Mouse (Mus musculus): ENCODE measurements at regions not wholly inside any gene's neighbourhood (a gene's known extent, or its start where the extent isn't known, plus 50 kb on each side); places are given as distances from the start of the nearest gene placed in this dataset.

DNA sequence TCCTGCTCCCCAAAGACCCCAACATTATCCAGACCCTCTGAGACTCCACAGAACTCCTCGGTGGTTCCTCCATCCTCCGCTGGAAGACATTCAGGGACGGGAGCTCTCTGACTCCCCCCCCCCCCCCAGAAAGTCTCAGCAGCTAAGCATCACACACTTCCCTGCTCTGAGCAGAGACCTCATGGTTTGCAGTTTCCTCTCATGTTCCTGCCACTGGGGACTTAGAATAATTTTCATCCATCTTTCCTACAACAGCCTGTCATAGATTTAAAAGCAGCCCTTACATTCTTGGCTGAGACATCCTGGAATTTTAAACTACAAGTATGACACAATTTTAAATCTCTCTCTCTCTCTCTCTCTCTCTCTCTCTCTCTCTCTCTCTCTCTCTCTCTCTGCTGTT is 69.2 kb downstream of the Gpr65 start:
- no peak for DNase-seq

DNA sequence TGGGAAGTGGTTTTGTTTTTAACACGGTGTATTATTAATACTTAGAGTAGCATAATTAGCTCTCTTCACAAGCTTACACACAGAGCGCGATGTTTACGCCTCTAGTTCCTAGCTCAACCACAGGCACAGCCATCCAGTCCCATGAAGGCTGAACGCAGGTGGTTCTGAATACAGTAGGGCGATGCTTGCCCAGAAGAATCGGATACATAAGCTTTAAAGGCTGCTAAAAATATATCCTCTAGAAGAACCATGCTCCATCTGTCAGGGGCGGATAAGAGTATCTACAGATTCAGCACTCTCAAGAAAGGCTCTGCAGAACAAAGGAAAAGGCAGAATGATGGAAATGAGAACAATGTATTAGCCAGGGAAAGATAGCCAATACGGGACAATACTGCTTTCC is 71.1 kb downstream of the Gpr65 start:
- DNase-seq: no peak

DNA sequence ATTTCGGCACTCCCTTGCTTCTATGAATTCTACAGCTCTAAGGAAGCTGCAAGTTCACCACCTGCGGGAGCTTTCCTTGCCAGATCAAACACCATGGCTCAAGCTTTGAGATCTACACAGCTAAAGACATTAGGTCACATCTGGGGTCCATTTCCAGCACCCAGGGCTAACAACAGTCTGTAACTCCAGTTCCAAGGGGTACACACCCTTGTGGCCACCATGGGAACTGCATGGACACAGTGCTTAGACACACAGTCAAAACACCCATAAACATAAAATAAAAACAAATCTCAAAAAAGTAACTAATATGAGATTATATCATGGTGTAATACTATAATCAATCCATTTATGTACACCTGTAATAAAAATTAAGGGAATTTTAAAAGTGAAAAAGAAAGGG is 73.7 kb downstream of the Gpr65 start:
- peak in 1 of 2 experiments; percentile 28 for DNase-seq

DNA sequence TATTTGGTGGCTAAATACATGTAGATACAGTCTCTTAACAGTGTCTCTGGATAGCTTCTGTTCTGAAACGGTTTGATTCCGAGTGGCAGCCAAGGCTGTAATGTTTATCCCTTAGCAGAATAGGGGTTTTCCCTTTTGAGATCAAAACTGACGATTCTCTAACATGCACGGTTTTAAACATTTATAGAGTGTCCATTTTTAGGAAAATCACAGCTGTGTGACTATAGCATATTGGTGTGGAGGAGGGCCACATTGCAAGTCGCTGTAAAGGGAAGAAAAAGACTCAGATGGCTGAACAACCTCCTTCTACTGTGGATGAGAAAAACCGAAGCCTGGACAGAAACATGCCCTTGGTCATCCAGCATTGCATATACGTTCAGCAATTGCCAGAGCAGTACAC is 75.2 kb downstream of the Gpr65 start:
- no peak for DNase-seq

DNA sequence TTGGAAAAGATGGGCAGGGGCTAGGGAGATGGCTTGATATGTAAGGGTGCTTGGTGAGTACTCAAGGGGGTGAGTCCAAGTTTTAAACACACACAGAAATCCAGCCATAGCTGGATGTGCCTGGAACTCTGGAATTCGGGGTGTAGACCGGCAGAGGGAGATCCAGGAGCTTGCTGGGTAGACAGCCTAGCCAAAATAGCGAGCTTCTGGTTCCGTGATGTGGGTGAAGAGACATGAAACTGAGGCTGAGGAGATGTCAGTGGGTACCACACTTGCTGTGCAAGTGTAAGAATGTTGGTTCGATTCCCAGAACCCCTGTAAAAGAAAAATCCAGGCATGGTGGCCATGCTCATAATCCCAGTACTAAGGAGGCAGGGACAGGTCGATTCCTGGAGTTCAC is 78.6 kb downstream of the Gpr65 start:
- DNase-seq: no peak

DNA sequence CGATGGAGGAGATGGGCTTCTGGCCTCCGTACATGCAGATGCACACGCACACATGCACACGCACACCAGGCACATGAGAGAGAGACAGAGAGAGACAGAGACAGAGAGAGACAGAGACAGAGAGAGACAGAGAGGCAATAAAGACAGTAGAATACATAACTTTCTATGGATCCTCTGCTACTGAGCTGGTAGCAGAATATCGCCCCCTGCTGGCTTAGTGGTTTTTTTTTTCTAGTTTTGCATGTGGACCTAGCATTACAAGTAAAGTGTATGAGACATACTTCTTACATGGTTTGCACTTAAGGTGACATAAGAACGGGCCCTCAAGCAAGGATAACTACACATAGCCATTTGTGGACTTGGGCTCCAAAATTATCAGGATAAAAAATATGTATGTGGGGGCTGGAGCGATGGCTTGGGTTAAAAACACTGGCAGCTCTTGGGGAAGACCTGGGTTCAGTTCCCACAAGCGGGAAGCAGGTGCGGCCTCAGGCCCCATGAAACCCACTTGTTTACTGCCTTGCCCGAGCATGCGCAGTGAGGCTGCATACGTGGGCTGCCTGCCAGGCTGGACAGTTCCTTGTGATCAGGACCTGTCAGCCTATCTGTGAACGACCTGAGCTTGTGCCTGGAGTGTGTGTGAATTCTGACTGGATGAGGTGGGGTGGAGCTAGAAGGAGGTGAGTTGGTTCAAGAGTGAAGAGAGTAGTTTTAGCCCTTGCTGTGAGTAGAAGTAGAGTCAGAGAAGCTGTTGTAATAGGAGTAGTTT is 79.3 kb downstream of the Gpr65 start:
- DNase-seq: peak; percentile 76 to 78

DNA sequence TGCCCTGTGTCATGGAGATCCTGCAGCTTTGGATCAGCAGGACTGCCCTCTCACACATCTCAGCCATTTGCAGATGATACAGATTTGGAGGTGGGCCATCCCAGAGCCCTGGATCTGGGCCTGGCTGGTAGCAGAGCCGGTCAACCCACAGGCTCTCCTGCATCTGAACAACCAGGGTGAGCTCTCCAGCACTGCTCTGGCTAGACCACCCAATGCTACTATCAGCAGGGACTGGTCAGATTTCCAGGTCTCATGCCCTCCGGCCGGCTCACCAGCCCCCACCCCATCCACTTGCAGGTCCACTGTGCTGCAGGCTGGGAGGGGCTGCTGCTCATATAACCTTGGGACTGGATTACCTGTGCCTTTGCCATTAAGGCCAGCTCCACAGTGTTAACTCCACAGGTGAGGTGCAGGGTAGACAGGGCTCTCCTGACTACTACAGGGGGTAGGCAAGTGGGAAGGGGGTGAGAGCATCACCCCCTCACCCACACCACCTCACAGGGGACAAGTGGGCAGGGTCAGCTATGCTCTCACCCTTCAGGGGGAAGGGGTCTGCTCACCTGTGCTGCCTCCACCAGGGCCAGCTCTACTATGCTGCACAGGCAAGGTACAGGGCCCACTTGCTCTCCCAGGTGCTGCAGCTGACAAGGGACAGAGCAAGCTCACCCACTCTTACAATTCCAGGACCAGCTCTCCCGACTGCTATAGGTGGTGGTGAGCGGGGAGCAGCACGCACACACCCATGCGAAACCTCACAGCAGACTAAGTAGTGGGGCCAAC is 81.6 kb downstream of the Gpr65 start:
- no peak for DNase-seq

DNA sequence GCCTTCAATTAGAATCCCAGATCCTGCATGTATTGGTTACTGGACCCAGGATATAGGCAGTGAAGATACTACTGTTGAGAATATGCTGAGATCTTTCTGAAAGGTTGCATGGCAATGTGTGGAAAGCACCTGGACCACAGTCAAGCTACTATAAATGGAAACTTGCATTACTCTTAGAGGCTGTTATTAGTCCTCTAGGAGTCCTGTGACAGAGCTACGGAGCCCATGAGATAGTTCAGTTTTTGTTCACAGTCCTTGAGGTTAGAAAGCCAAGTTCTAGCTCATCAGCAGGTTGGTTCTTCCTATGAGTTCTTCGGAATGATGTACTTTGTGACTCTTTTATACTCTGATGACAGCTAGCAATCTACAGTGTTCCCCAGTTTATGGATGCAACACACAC is 84.0 kb downstream of the Gpr65 start:
- DNase-seq: no peak

DNA sequence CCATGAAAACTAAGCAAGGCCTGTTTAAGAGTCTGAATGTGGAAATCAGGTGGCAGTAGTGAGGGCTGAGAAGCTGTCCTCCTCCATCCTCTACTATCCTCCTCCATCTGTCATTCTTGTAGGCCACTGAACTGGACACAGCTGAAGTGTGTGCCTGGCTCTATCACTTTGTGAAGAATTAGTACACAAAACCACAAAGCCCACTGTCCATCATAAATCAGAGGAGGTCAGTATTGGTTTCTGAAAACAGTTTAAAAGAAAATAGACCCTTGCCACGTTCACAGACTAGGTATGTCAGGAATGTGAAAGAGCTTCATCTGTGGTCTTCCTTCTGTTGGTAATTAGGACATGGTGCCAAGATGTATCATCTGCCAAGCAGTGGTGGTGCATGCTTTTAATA is 86.1 kb downstream of the Gpr65 start:
- DNase-seq: no peak

DNA sequence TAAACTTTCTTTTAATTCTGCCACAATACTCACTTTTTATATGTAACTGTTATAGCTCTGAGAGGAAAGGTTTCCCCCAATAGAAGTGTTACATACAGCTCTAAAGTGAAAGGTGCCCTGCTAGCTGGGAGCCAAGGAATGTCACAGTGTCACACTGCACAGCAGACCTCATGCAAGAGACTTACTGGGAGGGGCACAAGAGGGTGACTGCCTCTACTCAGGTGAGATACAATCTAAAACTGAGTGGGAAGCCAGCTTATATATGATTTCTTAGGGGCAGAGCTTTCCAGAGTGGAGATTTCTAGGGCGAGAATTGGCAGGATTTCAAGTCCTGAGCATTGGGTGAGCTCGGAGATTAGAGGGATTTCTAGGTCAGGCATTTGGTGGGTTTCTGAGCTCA is 99.1 kb downstream of the Gpr65 start:
- DNase-seq: no peak

DNA sequence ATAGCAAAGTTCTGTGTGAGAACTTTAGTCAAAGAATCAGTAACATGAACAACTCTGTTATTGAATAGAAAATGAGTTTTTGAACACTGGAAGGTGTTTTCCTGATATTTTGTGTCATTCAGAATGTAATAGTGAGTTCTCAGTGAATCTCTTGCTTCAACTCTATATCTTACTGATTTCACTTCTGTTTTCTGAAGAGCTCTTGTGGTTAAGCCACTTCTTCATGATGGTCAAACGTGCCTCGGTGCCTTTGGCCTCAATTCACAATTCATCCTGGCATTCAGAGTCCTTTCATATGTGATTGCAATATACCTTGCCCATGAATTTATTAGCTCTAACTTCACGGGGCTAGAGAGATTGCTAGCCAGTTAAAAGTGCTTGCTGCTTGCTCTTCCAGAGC is 102.3 kb downstream of the Gpr65 start:
- DNase-seq: no peak

DNA sequence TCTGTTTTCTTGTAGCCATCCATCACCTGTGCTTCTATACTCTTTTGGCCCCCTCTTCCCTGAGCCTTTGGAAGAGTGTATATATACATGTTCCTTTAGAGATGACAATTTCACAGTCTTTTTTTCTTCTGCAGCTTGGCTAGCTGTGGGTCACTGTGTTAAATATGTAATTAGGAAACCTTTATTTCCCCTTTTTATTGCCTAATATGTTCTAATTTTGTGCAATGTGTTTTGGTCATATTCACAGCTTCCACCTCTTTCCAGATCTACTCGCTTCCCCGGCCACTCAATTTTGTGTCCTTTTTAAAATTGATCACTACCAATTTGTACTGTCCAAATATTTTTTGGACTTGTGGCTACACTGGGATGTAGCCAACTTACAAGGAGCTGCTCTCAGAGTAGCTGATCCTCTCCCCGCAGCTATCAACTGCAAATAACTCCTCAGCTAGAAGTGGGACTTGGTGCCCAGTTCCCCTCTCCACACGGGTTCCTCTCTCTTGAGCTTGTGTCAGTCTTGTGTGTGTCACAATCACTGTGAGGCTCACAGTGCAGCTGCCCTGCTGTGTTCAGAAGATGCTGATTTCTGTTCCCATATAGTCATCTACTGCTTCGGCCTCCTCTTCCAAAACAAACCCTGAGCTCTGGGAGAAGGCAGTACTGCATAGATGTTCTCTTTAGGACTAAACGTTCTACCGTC is 106.9 kb downstream of the Gpr65 start:
- DNase-seq: no peak
